Mouse (Mus musculus) intestine, postnatal 0 days (tissue): ENCODE data around the gene Dedd. TPM values are rescaled to one million over a fixed set of nuclear protein-coding genes. Genes with fewer than 3 reads are reported as not detected.
A peak's percentile ranks its signal among the peaks of the same experiment; 100 is the strongest.

Experiments used
- ATAC-seq: fragments of 200-750 bp; cut with Nextera tagmentation; 2 replicates; pipeline ENCODE4 v1.8.0; 2017; ENCODE audit warnings: mild to moderate bottlenecking, moderate TSS enrichment, moderate library complexity
- H3K27ac ChIP-seq: fragments of 300-500 bp; sonication (generic); 2 replicates; pipeline ENCODE4 v1.5.1; 2014; ENCODE audit warnings: mild to moderate bottlenecking, low read depth, low read length, moderate library complexity
- H3K27me3 ChIP-seq: fragments of 300-500 bp; sonication (generic); replicated peaks from 2 replicates; pipeline ENCODE4 v1.6.1; 2014; ENCODE audit warnings: low read length, mixed read lengths; ENCODE audit not compliant: control insufficient read depth, insufficient read depth
- H3K36me3 ChIP-seq: fragments of 300-500 bp; sonication (generic); 2 replicates; pipeline ENCODE4 v1.6.1; 2014; ENCODE audit warnings: mild to moderate bottlenecking, moderate library complexity; ENCODE audit not compliant: control insufficient read depth, insufficient read depth
- H3K4me1 ChIP-seq: fragments of 300-500 bp; sonication (generic); replicated peaks from 2 replicates; pipeline ENCODE4 v1.6.1; 2014; ENCODE audit warnings: antibody characterized with exemption, low read length, mixed read lengths; ENCODE audit not compliant: control insufficient read depth, insufficient read depth
- H3K4me2 ChIP-seq: fragments of 300-500 bp; sonication (generic); replicated peaks from 2 replicates; pipeline ENCODE4 v1.6.1; 2014; ENCODE audit warnings: low read depth, mild to moderate bottlenecking, moderate library complexity
- H3K4me3 ChIP-seq: fragments of 300-500 bp; sonication (generic); 2 replicates; pipeline ENCODE4 v1.5.1; 2014; ENCODE audit warnings: low read depth, low read length
- H3K9ac ChIP-seq: fragments of 300-500 bp; sonication (generic); 2 replicates; pipeline ENCODE4 v1.6.1; 2014; ENCODE audit warnings: mild to moderate bottlenecking, low read depth, low read length
- H3K9me3 ChIP-seq: fragments of 300-500 bp; sonication (generic); 2 replicates; pipeline ENCODE4 v1.6.1; 2016; ENCODE audit warnings: mixed run types; ENCODE audit not compliant: control insufficient read depth
- CTCF ChIP-seq: sonication (generic); IDR thresholded peaks from 2 replicates; pipeline ENCODE4 v1.5.1; 2016; ENCODE audit warnings: low read depth, mild to moderate bottlenecking, control low read depth, antibody characterized with exemption, moderate library complexity
- WGBS: fragments of 180-500 bp; shearing (Covaris S2); extraction: QIAGEN DNeasy Blood & Tissue Kit; methylation state at CpG from one replicate; pipeline ENCODE4 v1.1.7; 2014; 5-methylcytosine and 5-hydroxymethylcytosine counted together
- polyA plus RNA-seq: library from polyadenylated mRNA; unstranded; fragments of >200 nt; fragmentation: Nextera tagmentation; extraction: Ambion mirVana; gene quantifications from 2 replicates; pipeline ENCODE4 v1.2.1, GENCODE M21; 2015

Gene Dedd
- polyA plus RNA-seq, 1 experiment from 2014 or later, result 28.1 TPM

- Histone ChIP-seq H3K27me3 (no peaks in the 10 kb centered on the region), H3K9ac (no peak overlapping the region), H3K27ac (no peak overlapping the region), H3K4me3 (no peak overlapping the region), H3K4me1 (no peaks in the 10 kb centered on the region), H3K36me3 (no peaks in the 10 kb centered on the region), H3K4me2 (no peak overlapping the region), H3K9me3 (no peaks in the 10 kb centered on the region)
- no peak for TF ChIP-seq CTCF
- 87% methylated on average over 3 of the region's 3 CpGs for WGBS
- no peak for ATAC-seq
Observed at GRCm38 (mm10) chr1:171348665-171349064, 19.7 kb downstream of the Dedd start.

GRCm38 (mm10) chr1:171349210-171349609 is 20.3 kb downstream of the Dedd start:
- 72% methylated on average over 2 of the region's 2 CpGs for WGBS
- H3K27ac ChIP-seq, result no peak overlapping the region
- H3K9ac ChIP-seq, result no peak overlapping the region
- H3K4me2 ChIP-seq, result no peak overlapping the region
- H3K9me3 ChIP-seq, result no peaks in the 10 kb centered on the region
- H3K27me3 ChIP-seq, result no peaks in the 10 kb centered on the region
- no peaks in the 10 kb centered on the region for H3K4me1 ChIP-seq
- TF ChIP-seq CTCF, result no peak
- no peak for ATAC-seq
- no peak overlapping the region for H3K4me3 ChIP-seq
- no peaks in the 10 kb centered on the region for H3K36me3 ChIP-seq

GRCm38 (mm10) chr1:171355812-171356340 is 26.9 kb downstream of the Dedd start:
- no peaks in the 10 kb centered on the region for H3K27me3 ChIP-seq
- no peak overlapping the region for H3K4me3 ChIP-seq
- no peaks in the 10 kb centered on the region for H3K9me3 ChIP-seq
- no peak overlapping the region for H3K27ac ChIP-seq
- no peak overlapping the region for H3K4me2 ChIP-seq
- no peak overlapping the region for H3K9ac ChIP-seq
- WGBS, result 80% methylated on average over 5 of the region's 5 CpGs
- H3K4me1 ChIP-seq, result peaks cover 6% of the 10 kb centered on the region; the same call in 1 of the 2 replicates
- TF ChIP-seq CTCF, result peak; percentile 78
- peaks cover 19% of the 10 kb centered on the region for H3K36me3 ChIP-seq
- ATAC-seq, result no peak

GRCm38 (mm10) chr1:171356814-171357213 is 27.9 kb downstream of the Dedd start:
- no peaks in the 10 kb centered on the region for H3K27me3 ChIP-seq
- ATAC-seq, result no peak
- no peak overlapping the region for H3K4me3 ChIP-seq
- TF ChIP-seq CTCF, result no peak
- peaks cover 19% of the 10 kb centered on the region for H3K36me3 ChIP-seq
- no peak overlapping the region for H3K9ac ChIP-seq
- WGBS, result 93% methylated on average over 2 of the region's 2 CpGs
- no peak overlapping the region for H3K4me2 ChIP-seq
- H3K4me1 ChIP-seq, result peaks cover 6% of the 10 kb centered on the region; the same call in 1 of the 2 replicates
- H3K9me3 ChIP-seq, result no peaks in the 10 kb centered on the region
- no peak overlapping the region for H3K27ac ChIP-seq

GRCm38 (mm10) chr1:171358421-171358820 is 29.5 kb downstream of the Dedd start:
- no peak overlapping the region for H3K9ac ChIP-seq
- H3K4me1 ChIP-seq, result peaks cover 6% of the 10 kb centered on the region; the same call in 1 of the 2 replicates
- 64% methylated on average over 4 of the region's 4 CpGs for WGBS
- peak; percentile 80 for TF ChIP-seq CTCF
- H3K27me3 ChIP-seq, result no peaks in the 10 kb centered on the region
- no peak overlapping the region for H3K4me3 ChIP-seq
- H3K9me3 ChIP-seq, result no peaks in the 10 kb centered on the region
- no peak overlapping the region for H3K4me2 ChIP-seq
- H3K36me3 ChIP-seq, result peaks cover 19% of the 10 kb centered on the region
- H3K27ac ChIP-seq, result no peak overlapping the region
- no peak for ATAC-seq

GRCm38 (mm10) chr1:171360253-171360652 is 31.3 kb downstream of the Dedd start:
- Histone ChIP-seq H3K9ac (peak overlapping the region; percentile 31; the same call in 1 of the 2 replicates), H3K4me3 (peak overlapping the region; percentile 54), H3K36me3 (peaks cover 19% of the 10 kb centered on the region), H3K27ac (no peak overlapping the region), H3K9me3 (no peaks in the 10 kb centered on the region), H3K27me3 (no peaks in the 10 kb centered on the region), H3K4me2 (peak overlapping the region; percentile 79), H3K4me1 (peaks cover 6% of the 10 kb centered on the region; the same call in 1 of the 2 replicates)
- WGBS, result 14% methylated on average over 26 of the region's 26 CpGs
- peak; percentile 32; the same call in 1 of the 2 replicates for ATAC-seq
- no peak for TF ChIP-seq CTCF
